Mouse (Mus musculus): ENCODE measurements around the gene Grrp1. TPM values are rescaled to one million over a fixed set of nuclear protein-coding genes. Genes with fewer than 3 reads are reported as not detected.

Grrp1 gene
- polyA plus RNA-seq, 1 experiment, result 5.5 TPM

Other genes with a start within 250 kb of the Grrp1 start
- gene Lin28a, start 235.3 kb downstream of the Grrp1 start, polyA plus RNA-seq (2012; rRNA removed), result not detected in 2 replicates
- 0.24 and 0.45 TPM in 2 replicates for gene Zfp683, start 200.3 kb downstream of the Grrp1 start, polyA plus RNA-seq (2012; rRNA removed)
- 33.6 and 47.2 TPM in 2 replicates for gene Crybg2, start 193.3 kb downstream of the Grrp1 start, polyA plus RNA-seq (2012; rRNA removed)
- gene Cd52, start 159.0 kb downstream of the Grrp1 start, polyA plus RNA-seq (2012; rRNA removed), result 97.7 and 132 TPM in 2 replicates
- gene Ubxn11, start 151.5 kb downstream of the Grrp1 start, polyA plus RNA-seq (2012; rRNA removed), result 4.7 and 5.0 TPM in 2 replicates
- 651 and 734 TPM in 2 replicates for gene Sh3bgrl3, start 125.3 kb downstream of the Grrp1 start, polyA plus RNA-seq (2012; rRNA removed)
- gene Cep85, start 67.0 kb downstream of the Grrp1 start, polyA plus RNA-seq (2012; rRNA removed), result 12.7 and 22.2 TPM in 2 replicates
- not detected in 2 replicates for gene Gm7534, start 51.1 kb downstream of the Grrp1 start, polyA plus RNA-seq (2012; rRNA removed)
- 1.4 and 1.5 TPM in 2 replicates for gene Catsper4, start 26.7 kb downstream of the Grrp1 start, polyA plus RNA-seq (2012; rRNA removed)
- gene Cnksr1, start 15.7 kb downstream of the Grrp1 start, polyA plus RNA-seq (2012; rRNA removed), result 30.7 and 41.9 TPM in 2 replicates
- gene E130218I03Rik, start 10.4 kb downstream of the Grrp1 start, polyA plus RNA-seq (2012; rRNA removed), result not detected in 2 replicates
- 7.6 and 9.1 TPM in 2 replicates for gene Zfp593, start 8.5 kb downstream of the Grrp1 start, polyA plus RNA-seq (2012; rRNA removed)
- not detected in 2 replicates for gene Gm30191, start 7.2 kb downstream of the Grrp1 start, polyA plus RNA-seq (2012; rRNA removed)
- gene Pdik1l, start 33.8 kb upstream of the Grrp1 start, polyA plus RNA-seq (2012; rRNA removed), result 4.7 and 7.2 TPM in 2 replicates
- 0.10 and 0.27 TPM in 2 replicates for gene Trim63, start 61.0 kb upstream of the Grrp1 start, polyA plus RNA-seq (2012; rRNA removed)
- 27.4 and 49.7 TPM in 2 replicates for gene Slc30a2, start 89.1 kb upstream of the Grrp1 start, polyA plus RNA-seq (2012; rRNA removed)
- 1.7 and 1.9 TPM in 2 replicates for gene Extl1, start 129.7 kb upstream of the Grrp1 start, polyA plus RNA-seq (2012; rRNA removed)
- gene Pafah2, start 142.2 kb upstream of the Grrp1 start, polyA plus RNA-seq (2012; rRNA removed), result 32.1 and 41.9 TPM in 2 replicates
- 40.1 and 45.3 TPM in 2 replicates for gene Stmn1, start 214.2 kb upstream of the Grrp1 start, polyA plus RNA-seq (2012; rRNA removed)
- 9.6 and 21.6 TPM in 2 replicates for gene Paqr7, start 242.6 kb upstream of the Grrp1 start, polyA plus RNA-seq (2012; rRNA removed)

Measured in large intestine, adult 2 months (tissue).